Comparison of ENCODE assay signal across 8 mouse cellular contexts in the genomic region with DNA sequence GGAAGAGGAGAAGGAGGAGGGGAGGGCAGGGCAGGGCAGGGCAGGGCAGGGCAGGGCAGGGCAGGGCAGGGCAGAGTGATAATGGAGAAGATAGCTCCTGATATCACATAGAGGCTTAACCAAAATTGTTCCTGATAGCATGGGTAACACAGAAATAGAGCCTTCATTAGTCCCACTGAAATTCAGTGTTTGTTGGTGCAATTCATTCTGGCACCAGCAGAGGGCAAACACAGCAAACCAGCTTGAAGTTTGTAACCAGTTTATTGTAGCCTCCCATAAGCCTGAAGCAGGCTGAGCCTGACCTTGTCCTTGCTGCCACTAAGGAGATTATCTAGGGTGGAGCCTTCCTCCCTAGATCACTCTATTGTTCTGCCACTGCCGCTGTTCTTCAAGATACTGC. TPM values are rescaled to one million over a fixed set of nuclear protein-coding genes. Genes with fewer than 3 reads are reported as not detected.
DNase-seq lines count a peak whose midpoint lies in the region; ATAC-seq and TF ChIP-seq lines count a peak whose summit lies in the region.

No protein-coding gene starts in this region.

- H3K27me3 ChIP-seq in forebrain, embryonic 10.5 days (ENCODE audit: poor library complexity, severe bottlenecking), result no peaks in the 10 kb centered on the region
- H3K27me3 ChIP-seq in forebrain, embryonic 12.5 days, result 0 out of 2 replicates have a peak, but pooled peaks cover 3% of the 10 kb centered on the region
- no peaks in the 10 kb centered on the region for H3K27me3 ChIP-seq in liver, embryonic 13.5 days

- H3K9me3 ChIP-seq in forebrain, embryonic 10.5 days, result no peaks in the 10 kb centered on the region
- H3K9me3 ChIP-seq in forebrain, embryonic 12.5 days, result no peaks in the 10 kb centered on the region
- no peaks in the 10 kb centered on the region for H3K9me3 ChIP-seq in liver, embryonic 13.5 days (replicated peaks)

- 12% methylated on average over 1 of the region's 1 CpGs for whole genome bisulfite sequencing in forebrain, embryonic 10.5 days
- WGBS in forebrain, embryonic 12.5 days, result 17% methylated on average over 1 of the region's 1 CpGs
- WGBS in liver, embryonic 13.5 days (ENCODE audit: insufficient replicate concordance), result 3% methylated on average over 1 of the region's 1 CpGs

- H3K36me3 ChIP-seq in forebrain, embryonic 10.5 days (replicated peaks), result no peaks in the 10 kb centered on the region
- H3K36me3 ChIP-seq in forebrain, embryonic 12.5 days (replicated peaks), result no peaks in the 10 kb centered on the region
- H3K36me3 ChIP-seq in liver, embryonic 13.5 days, result no peaks in the 10 kb centered on the region

- H3K4me3 ChIP-seq in forebrain, embryonic 10.5 days, result no peak overlapping the region
- H3K4me3 ChIP-seq in forebrain, embryonic 12.5 days (replicated peaks), result no peak overlapping the region
- no peak overlapping the region for H3K4me3 ChIP-seq in gastrocnemius, adult 2 months
- H3K4me3 ChIP-seq in liver, embryonic 13.5 days (replicated peaks), result no peak overlapping the region

- TF ChIP-seq CTCF in gastrocnemius, adult 2 months (IDR thresholded peaks at IDR 0.05), result peak; percentile 69

- no peak for ATAC-seq in forebrain, embryonic 12.5 days (ENCODE audit: low FRiP score)
- ATAC-seq in liver, embryonic 13.5 days (ENCODE audit: low read depth), result peak; percentile 50

- no peak overlapping the region for H3K4me2 ChIP-seq in forebrain, embryonic 12.5 days
- no peak overlapping the region for H3K4me2 ChIP-seq in liver, embryonic 13.5 days

- H3K9ac ChIP-seq in forebrain, embryonic 12.5 days, result no peak overlapping the region
- H3K9ac ChIP-seq in liver, embryonic 13.5 days, result no peak overlapping the region

- no peak overlapping the region for H3K27ac ChIP-seq in forebrain, embryonic 10.5 days
- H3K27ac ChIP-seq in forebrain, embryonic 12.5 days, result no peak overlapping the region
- H3K27ac ChIP-seq in gastrocnemius, adult 2 months, result no peak overlapping the region
- H3K27ac ChIP-seq in liver, embryonic 13.5 days, result no peak overlapping the region

- peak; percentile 50 for DNase-seq in forebrain, embryonic 10.5 days (ENCODE audit: extremely low spot score, low spot score)
- peak; percentile 88 for DNase-seq in ES-CJ7 (ENCODE audit: low read depth, low spot score)
- peak; percentile 26 for DNase-seq in cerebellum, adult 9-10 months
- DNase-seq in gastrocnemius, adult 2 months, result peak; percentile 48
- DNase-seq in kidney, postnatal 10 days, result peak; percentile 75
- no peak for DNase-seq in liver, embryonic 13.5 days
- peak; percentile 49 to 67 for DNase-seq in right cerebral cortex, adult 2 months (ENCODE audit: low spot score in 2 of 2)

- intact Hi-C loops in gastrocnemius, adult 2 months (cut with DNase I), result loop anchor here (2.0 to 5.0 kb wide), 2 partner anchors 70 to 254 kb away; no protein-coding TSS in a partner anchor

- H3K4me1 ChIP-seq in forebrain, embryonic 10.5 days, result no peaks in the 10 kb centered on the region
- H3K4me1 ChIP-seq in forebrain, embryonic 12.5 days, result no peaks in the 10 kb centered on the region
- H3K4me1 ChIP-seq in liver, embryonic 13.5 days (replicated peaks), result no peaks in the 10 kb centered on the region; the same call in 1 of the 2 replicates

RNA-seq across cellular contexts. Expression of gene Fam3b, which starts 8.4 kb away (rescaled TPM):
- not detected in 2 replicates for polyA plus RNA-seq in forebrain, embryonic 10.5 days (2016; fragmentation: Nextera tagmentation; extraction: Ambion mirVana)
- not detected in 2 replicates for polyA plus RNA-seq in forebrain, embryonic 12.5 days (2016; fragmentation: Nextera tagmentation; extraction: Ambion mirVana)
- not detected for total RNA-seq in gastrocnemius, adult 2 months (2021)
- 0.17 TPM in 1 of 2 replicates, not detected in the other for polyA plus RNA-seq in liver, embryonic 13.5 days (2015; fragmentation: Nextera tagmentation; extraction: Ambion mirVana)
